Comparison of ENCODE assay signal across 12 mouse cellular contexts in genomic region chr3:21813401-21813800, GRCm38 (mm10).
"Had no signal": no experiment of that assay in that cellular context is flagged by ENCODE, and none has a peak within 500 bp of the region (broad histone marks: within the 10 kb centered on the region; RNA-seq: fewer than 3 reads in every experiment).

No protein-coding gene starts in this region.

- DNase-seq: kidney, adult 11 months; kidney, adult 9 months; kidney, postnatal 4 days; lung, adult 18-20 months; right cerebral cortex, adult 18-20 months; right cerebral cortex, postnatal 25 days; thymus, postnatal 36 days had no signal

- H3K27me3 ChIP-seq: limb, embryonic 13.5 days; midbrain, embryonic 12.5 days; neural tube, embryonic 15.5 days had no signal

- H3K4me2 ChIP-seq: limb, embryonic 13.5 days; midbrain, embryonic 12.5 days; neural tube, embryonic 15.5 days had no signal

- H3K27ac ChIP-seq: kidney, postnatal 0 days; limb, embryonic 13.5 days; liver, embryonic 14.5 days; midbrain, embryonic 12.5 days; neural tube, embryonic 15.5 days had no signal

- H3K36me3 ChIP-seq: limb, embryonic 13.5 days; midbrain, embryonic 12.5 days; neural tube, embryonic 15.5 days had no signal

- H3K9me3 ChIP-seq: limb, embryonic 13.5 days; midbrain, embryonic 12.5 days; neural tube, embryonic 15.5 days had no signal

- H3K9ac ChIP-seq: limb, embryonic 13.5 days; liver, embryonic 14.5 days; midbrain, embryonic 12.5 days; neural tube, embryonic 15.5 days had no signal

- H3K4me3 ChIP-seq: limb, embryonic 13.5 days; midbrain, embryonic 12.5 days; neural tube, embryonic 15.5 days had no signal
